Mouse (Mus musculus): ENCODE data around the gene F9.
"Not testable (repeated sequence)": the region's sequence is repeated elsewhere in the genome, so short reads cannot be mapped to it uniquely, and the experiment has no call there.

The F9 gene

DNA sequence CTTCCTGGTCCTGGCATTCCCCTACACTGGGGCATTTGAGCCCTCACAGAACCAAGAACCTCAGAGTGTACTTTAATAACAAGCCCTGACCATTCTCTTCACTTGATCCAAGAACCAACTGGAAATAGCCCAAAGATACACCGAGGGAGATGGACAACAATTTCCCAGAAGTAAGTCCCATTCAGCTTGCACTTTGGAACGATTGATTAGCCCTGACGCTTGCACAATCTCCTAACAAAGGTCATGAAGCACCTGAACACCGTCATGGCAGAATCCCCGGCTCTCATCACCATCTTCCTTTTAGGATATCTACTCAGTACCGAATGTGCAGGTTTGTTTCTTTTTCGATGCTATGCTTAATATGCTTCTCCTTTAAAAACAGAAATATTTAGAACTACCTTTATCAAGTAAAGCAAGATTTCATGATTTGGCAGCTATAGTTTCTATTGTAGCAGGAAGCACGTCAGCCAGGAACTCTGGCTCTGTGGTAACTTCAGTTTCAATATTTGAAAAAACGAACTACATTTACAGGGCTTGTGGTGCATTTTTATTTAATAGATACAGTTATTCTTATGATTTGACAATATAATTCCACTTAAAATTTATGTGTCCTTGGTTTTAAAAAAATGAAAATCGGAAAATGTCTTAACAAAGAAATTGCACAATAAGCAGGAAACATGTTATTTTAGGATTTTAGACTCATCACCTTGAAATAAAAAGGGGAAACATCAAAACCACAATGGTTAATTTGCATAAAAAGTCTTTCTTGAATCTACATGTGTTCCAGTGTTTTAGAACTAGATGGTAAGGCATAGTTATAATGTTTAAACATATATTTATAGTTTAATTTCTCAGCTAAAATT lies at the start of gene F9:
F9 (plus strand) TSS at position 244 of the 863 bp plus-strand sequence.
- DNase-seq (ENCODE audit: low spot score) = no peak

DNA sequence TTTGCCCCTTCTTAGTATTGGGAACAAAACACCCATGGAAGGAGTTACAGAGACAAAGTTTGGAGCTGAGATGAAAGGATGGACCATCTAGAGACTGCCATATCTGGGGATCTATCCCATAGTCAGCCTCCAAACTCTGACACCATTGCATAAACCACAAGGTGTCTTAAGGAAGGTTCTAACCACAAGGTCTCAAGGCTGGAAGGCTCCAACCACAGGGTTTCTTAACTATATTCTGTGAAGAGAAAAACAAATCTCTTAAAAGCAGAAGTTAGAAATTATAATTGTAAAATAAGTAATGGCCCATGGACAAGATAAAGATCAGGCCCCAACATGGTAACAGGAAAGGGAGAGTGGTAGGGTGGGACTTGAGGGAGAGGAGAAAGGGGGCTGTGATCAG lies 29.5 kb upstream of the F9 start:
- DNase-seq (ENCODE audit: low spot score) = not testable (repeated sequence)

- DNase-seq (ENCODE audit: low spot score) = no peak
Measured at GRCm38 (mm10) chrX:60000084-60000443, 800 bp downstream of the F9 start.

GRCm38 (mm10) chrX:60001461-60001860 lies 2.2 kb downstream of the F9 start:
- no peak for DNase-seq (ENCODE audit: low spot score)

GRCm38 (mm10) chrX:60013084-60013676 lies 13.9 kb downstream of the F9 start:
- peak; percentile 15 for DNase-seq (ENCODE audit: low spot score)

- no peak for DNase-seq (ENCODE audit: low spot score)
Measured at GRCm38 (mm10) chrX:60014588-60014987, 15.3 kb downstream of the F9 start.

DNA sequence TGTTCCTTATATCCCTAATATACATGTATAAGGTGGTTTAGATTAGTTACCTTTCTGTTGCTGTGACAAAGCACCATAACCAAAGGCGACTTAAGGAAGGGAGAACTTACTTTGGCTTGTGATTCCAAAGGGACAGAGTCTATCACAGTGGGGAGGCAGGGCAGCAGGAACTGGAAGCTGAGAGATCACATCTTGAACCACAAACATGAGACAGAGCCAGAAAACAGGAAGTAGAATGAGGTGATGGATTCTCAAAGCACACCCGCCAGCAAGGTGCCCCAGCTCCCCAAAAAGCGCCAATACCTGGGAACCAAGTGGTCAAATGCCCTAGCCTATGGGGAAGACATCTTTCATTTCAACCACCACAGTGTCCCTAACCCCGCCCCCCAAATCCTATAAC lies 21.7 kb downstream of the F9 start:
- DNase-seq (ENCODE audit: low spot score) = no peak

DNA sequence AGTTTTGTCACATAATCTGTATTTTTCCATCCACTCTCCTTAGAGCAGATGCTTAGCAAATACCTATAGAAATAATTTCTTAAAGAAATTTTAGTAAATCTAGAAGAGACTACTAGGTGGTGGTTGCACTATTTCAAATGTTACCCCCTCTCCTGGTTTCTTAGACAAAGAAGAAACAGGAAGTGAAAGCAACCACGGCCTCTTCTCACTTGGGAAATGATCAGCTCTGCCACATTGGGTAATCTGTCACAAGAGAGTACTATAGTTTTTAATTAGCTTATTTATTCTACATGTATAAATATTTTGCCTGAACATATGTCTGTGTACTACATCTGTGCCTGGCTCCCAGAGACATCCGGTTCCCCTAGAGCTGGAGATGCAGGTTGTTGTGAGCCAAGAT lies 22.3 kb downstream of the F9 start:
- no peak for DNase-seq (ENCODE audit: low spot score)

GRCm38 (mm10) chrX:60026654-60027053 lies 27.4 kb downstream of the F9 start:
- peak; percentile 3 for DNase-seq (ENCODE audit: low spot score)

DNA sequence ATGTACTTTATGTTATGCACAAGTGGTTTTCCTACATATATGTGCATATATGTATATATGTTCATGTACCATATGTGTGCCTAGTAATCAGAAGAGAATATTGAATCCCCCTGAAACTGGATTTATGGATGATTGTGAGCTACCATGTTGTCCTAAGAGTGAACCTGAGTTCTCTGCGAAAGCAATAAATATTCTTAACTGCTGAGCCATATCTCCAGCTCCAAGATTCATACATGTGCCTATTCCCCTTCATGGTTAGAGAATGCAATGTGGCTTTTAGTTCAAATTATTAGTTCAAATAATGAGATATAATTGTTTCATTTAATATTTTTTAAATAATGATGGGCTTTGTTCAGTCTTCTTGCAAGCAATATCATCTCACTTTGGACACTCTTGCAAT lies 55.5 kb downstream of the F9 start:
- DNase-seq (ENCODE audit: low spot score) = no peak

GRCm38 (mm10) chrX:60055185-60055584 lies 55.9 kb downstream of the F9 start:
- no peak for DNase-seq (ENCODE audit: low spot score)

- DNase-seq (ENCODE audit: low spot score) = no peak
Measured at GRCm38 (mm10) chrX:60075359-60075758, 76.1 kb downstream of the F9 start.

Measured in urinary bladder, postnatal 14 days (tissue).